Mouse (Mus musculus): ENCODE results near the gene Dync2li1. TPM values are rescaled to one million over a fixed set of nuclear protein-coding genes. Genes with fewer than 3 reads are reported as not detected.
A peak's percentile ranks its signal among the peaks of the same experiment; 100 is the strongest.

The Dync2li1 gene
- polyA plus RNA-seq, 1 experiment from 2014 or later = 56.9 TPM

GRCm38 (mm10) chr17:84650302-84651017 is 24.2 kb downstream of the Dync2li1 start:
- WGBS = 87% methylated on average over 9 of the region's 9 CpGs

GRCm38 (mm10) chr17:84653544-84653943 is 27.2 kb downstream of the Dync2li1 start:
- no peak overlapping the region for H3K27ac ChIP-seq (ENCODE audit: low read length)
- H3K4me2 ChIP-seq (replicated peaks; ENCODE audit: low read depth, low read length) = no peak overlapping the region
- H3K9ac ChIP-seq (replicated peaks; ENCODE audit: low read length) = no peak overlapping the region
- ATAC-seq (ENCODE audit: low FRiP score, low TSS enrichment) = no peak
- peaks cover 17% of the 10 kb centered on the region; the same call in 1 of the 2 replicates for H3K4me1 ChIP-seq (ENCODE audit: insufficient read depth, low read length)
- no peak overlapping the region for H3K4me3 ChIP-seq (ENCODE audit: low read length)
- 95% methylated on average over 9 of the region's 9 CpGs for WGBS
- H3K9me3 ChIP-seq (ENCODE audit: low read length) = no peaks in the 10 kb centered on the region
- H3K36me3 ChIP-seq (ENCODE audit: insufficient read depth, low read length) = no peaks in the 10 kb centered on the region; the same call in none of the 2 replicates
- no peaks in the 10 kb centered on the region for H3K27me3 ChIP-seq (ENCODE audit: insufficient read depth, low read length)

More at GRCm38 (mm10) chr17:84650302-84651017, 24.2 kb downstream of the Dync2li1 start:
- Histone ChIP-seq H3K4me3 (ENCODE audit: low read length) (no peak overlapping the region), H3K27me3 (ENCODE audit: insufficient read depth, low read length) (no peaks in the 10 kb centered on the region), H3K9me3 (ENCODE audit: low read length) (no peaks in the 10 kb centered on the region), H3K4me2 (replicated peaks; ENCODE audit: low read depth, low read length) (no peak overlapping the region), H3K27ac (ENCODE audit: low read length) (no peak overlapping the region), H3K36me3 (ENCODE audit: insufficient read depth, low read length) (no peaks in the 10 kb centered on the region; the same call in none of the 2 replicates), H3K4me1 (ENCODE audit: insufficient read depth, low read length) (peaks cover 5% of the 10 kb centered on the region; the same call in 1 of the 2 replicates), H3K9ac (replicated peaks; ENCODE audit: low read length) (no peak overlapping the region)
- ATAC-seq (ENCODE audit: low FRiP score, low TSS enrichment) = no peak

GRCm38 (mm10) chr17:84656205-84656604 is 29.9 kb downstream of the Dync2li1 start:
- Histone ChIP-seq H3K9ac (replicated peaks; ENCODE audit: low read length) (no peak overlapping the region), H3K27me3 (ENCODE audit: insufficient read depth, low read length) (no peaks in the 10 kb centered on the region), H3K9me3 (ENCODE audit: low read length) (no peaks in the 10 kb centered on the region), H3K4me3 (ENCODE audit: low read length) (no peak overlapping the region), H3K4me1 (ENCODE audit: insufficient read depth, low read length) (peaks cover 19% of the 10 kb centered on the region; the same call in 1 of the 2 replicates), H3K36me3 (ENCODE audit: insufficient read depth, low read length) (no peaks in the 10 kb centered on the region; the same call in none of the 2 replicates), H3K4me2 (replicated peaks; ENCODE audit: low read depth, low read length) (no peak overlapping the region), H3K27ac (ENCODE audit: low read length) (no peak overlapping the region)
- 52% methylated on average over 5 of the region's 5 CpGs for WGBS
- ATAC-seq (ENCODE audit: low FRiP score, low TSS enrichment) = no peak

GRCm38 (mm10) chr17:84656653-84657421 is 30.5 kb downstream of the Dync2li1 start:
- Histone ChIP-seq H3K4me2 (replicated peaks; ENCODE audit: low read depth, low read length) (no peak overlapping the region), H3K4me1 (ENCODE audit: insufficient read depth, low read length) (peaks cover 20% of the 10 kb centered on the region; the same call in 1 of the 2 replicates), H3K27ac (ENCODE audit: low read length) (no peak overlapping the region), H3K27me3 (ENCODE audit: insufficient read depth, low read length) (no peaks in the 10 kb centered on the region), H3K4me3 (ENCODE audit: low read length) (no peak overlapping the region), H3K9ac (replicated peaks; ENCODE audit: low read length) (no peak overlapping the region), H3K36me3 (ENCODE audit: insufficient read depth, low read length) (no peaks in the 10 kb centered on the region; the same call in none of the 2 replicates), H3K9me3 (ENCODE audit: low read length) (no peaks in the 10 kb centered on the region)
- WGBS = 26% methylated on average over 18 of the region's 19 CpGs
- ATAC-seq (ENCODE audit: low FRiP score, low TSS enrichment) = peak; percentile 41; the same call in 1 of the 2 replicates

GRCm38 (mm10) chr17:84657422-84657732 is 31.1 kb downstream of the Dync2li1 start:
- 37% methylated on average over 3 of the region's 3 CpGs for WGBS

GRCm38 (mm10) chr17:84657782-84658181 is 31.5 kb downstream of the Dync2li1 start:
- no peaks in the 10 kb centered on the region for H3K9me3 ChIP-seq (ENCODE audit: low read length)
- H3K4me1 ChIP-seq (ENCODE audit: insufficient read depth, low read length) = peaks cover 24% of the 10 kb centered on the region; the same call in 1 of the 2 replicates
- H3K36me3 ChIP-seq (ENCODE audit: insufficient read depth, low read length) = no peaks in the 10 kb centered on the region; the same call in 1 of the 2 replicates
- no peak overlapping the region for H3K9ac ChIP-seq (replicated peaks; ENCODE audit: low read length)
- no peak overlapping the region for H3K4me2 ChIP-seq (replicated peaks; ENCODE audit: low read depth, low read length)
- ATAC-seq (ENCODE audit: low FRiP score, low TSS enrichment) = peak; percentile 40; the same call in 1 of the 2 replicates
- H3K4me3 ChIP-seq (ENCODE audit: low read length) = no peak overlapping the region
- WGBS = 62% methylated on average over 7 of the region's 7 CpGs
- no peaks in the 10 kb centered on the region for H3K27me3 ChIP-seq (ENCODE audit: insufficient read depth, low read length)
- H3K27ac ChIP-seq (ENCODE audit: low read length) = no peak overlapping the region; the same call in 1 of the 2 replicates

More at GRCm38 (mm10) chr17:84657422-84657732, 31.1 kb downstream of the Dync2li1 start:
- H3K4me2 ChIP-seq (replicated peaks; ENCODE audit: low read depth, low read length) = no peak overlapping the region
- no peaks in the 10 kb centered on the region for H3K9me3 ChIP-seq (ENCODE audit: low read length)
- H3K36me3 ChIP-seq (ENCODE audit: insufficient read depth, low read length) = no peaks in the 10 kb centered on the region; the same call in 1 of the 2 replicates
- H3K27ac ChIP-seq (ENCODE audit: low read length) = no peak overlapping the region
- H3K4me1 ChIP-seq (ENCODE audit: insufficient read depth, low read length) = peaks cover 24% of the 10 kb centered on the region; the same call in 1 of the 2 replicates
- peak; percentile 58 for ATAC-seq (ENCODE audit: low FRiP score, low TSS enrichment)
- no peaks in the 10 kb centered on the region for H3K27me3 ChIP-seq (ENCODE audit: insufficient read depth, low read length)
- H3K4me3 ChIP-seq (ENCODE audit: low read length) = no peak overlapping the region
- no peak overlapping the region for H3K9ac ChIP-seq (replicated peaks; ENCODE audit: low read length)

- Histone ChIP-seq H3K9ac (replicated peaks; ENCODE audit: low read length) (no peak overlapping the region), H3K9me3 (ENCODE audit: low read length) (no peaks in the 10 kb centered on the region), H3K4me3 (ENCODE audit: low read length) (no peak overlapping the region), H3K27me3 (ENCODE audit: insufficient read depth, low read length) (no peaks in the 10 kb centered on the region), H3K36me3 (ENCODE audit: insufficient read depth, low read length) (no peaks in the 10 kb centered on the region; the same call in 1 of the 2 replicates), H3K4me2 (replicated peaks; ENCODE audit: low read depth, low read length) (no peak overlapping the region), H3K27ac (ENCODE audit: low read length) (no peak overlapping the region), H3K4me1 (ENCODE audit: insufficient read depth, low read length) (peaks cover 24% of the 10 kb centered on the region; the same call in 1 of the 2 replicates)
- 31% methylated on average over 5 of the region's 5 CpGs for WGBS
- 0 out of 2 replicates have a peak, but pooled peaks have one; percentile 53 for ATAC-seq (ENCODE audit: low FRiP score, low TSS enrichment)
Measured at GRCm38 (mm10) chr17:84658195-84658594, 31.9 kb downstream of the Dync2li1 start.

GRCm38 (mm10) chr17:84658951-84659350 is 32.7 kb downstream of the Dync2li1 start:
- Histone ChIP-seq H3K4me1 (ENCODE audit: insufficient read depth, low read length) (peaks cover 24% of the 10 kb centered on the region; the same call in 1 of the 2 replicates), H3K9ac (replicated peaks; ENCODE audit: low read length) (no peak overlapping the region), H3K9me3 (ENCODE audit: low read length) (no peaks in the 10 kb centered on the region), H3K4me2 (replicated peaks; ENCODE audit: low read depth, low read length) (no peak overlapping the region), H3K27ac (ENCODE audit: low read length) (no peak overlapping the region), H3K36me3 (ENCODE audit: insufficient read depth, low read length) (no peaks in the 10 kb centered on the region), H3K27me3 (ENCODE audit: insufficient read depth, low read length) (no peaks in the 10 kb centered on the region), H3K4me3 (ENCODE audit: low read length) (no peak overlapping the region)
- 74% methylated on average over 8 of the region's 8 CpGs for WGBS
- ATAC-seq (ENCODE audit: low FRiP score, low TSS enrichment) = no peak

- ATAC-seq (ENCODE audit: low FRiP score, low TSS enrichment) = peak; percentile 69
- H3K4me2 ChIP-seq (replicated peaks; ENCODE audit: low read depth, low read length) = peak overlapping the region; percentile 34; the same call in 1 of the 2 replicates
Measured at GRCm38 (mm10) chr17:84665053-84665452, 38.8 kb downstream of the Dync2li1 start.

More at GRCm38 (mm10) chr17:84665053-84665452, 38.8 kb downstream of the Dync2li1 start:
- Histone ChIP-seq H3K27me3 (ENCODE audit: insufficient read depth, low read length) (no peaks in the 10 kb centered on the region), H3K9ac (replicated peaks; ENCODE audit: low read length) (no peak overlapping the region), H3K36me3 (ENCODE audit: insufficient read depth, low read length) (no peaks in the 10 kb centered on the region), H3K4me3 (ENCODE audit: low read length) (no peak overlapping the region), H3K4me1 (ENCODE audit: insufficient read depth, low read length) (peaks cover 23% of the 10 kb centered on the region), H3K9me3 (ENCODE audit: low read length) (no peaks in the 10 kb centered on the region), H3K27ac (ENCODE audit: low read length) (peak overlapping the region; percentile 55)
- WGBS = 13% methylated on average over 10 of the region's 10 CpGs
